Mouse (Mus musculus): Measurements from ENCODE around the gene Fbxo31.

Fbxo31 gene

GRCm38 (mm10) chr8:121588750-121589149 lies 10.1 kb upstream of the Fbxo31 start:
- DNase-seq (ENCODE audit: low read depth): no peak

GRCm38 (mm10) chr8:121585159-121585825 lies 6.7 kb upstream of the Fbxo31 start:
- peak; percentile 100 for DNase-seq (ENCODE audit: low read depth)

- DNase-seq (ENCODE audit: low read depth): peak; percentile 44
These were observed 6.1 kb upstream of the Fbxo31 start for GRCm38 (mm10) chr8:121584730-121585129.

- no peak for DNase-seq (ENCODE audit: low read depth)
These were observed 5.0 kb upstream of the Fbxo31 start for GRCm38 (mm10) chr8:121583653-121584052.

GRCm38 (mm10) chr8:121580465-121580864 lies 1.9 kb upstream of the Fbxo31 start:
- no peak for DNase-seq (ENCODE audit: low read depth)

GRCm38 (mm10) chr8:121577751-121578675 lies 593 bp downstream of the Fbxo31 start:
- no peak for DNase-seq (ENCODE audit: low read depth)

GRCm38 (mm10) chr8:121575661-121576060 lies 2.9 kb downstream of the Fbxo31 start:
- peak; percentile 4 for DNase-seq (ENCODE audit: low read depth)

- no peak for DNase-seq (ENCODE audit: low read depth)
These were observed 5.3 kb downstream of the Fbxo31 start for GRCm38 (mm10) chr8:121573275-121573674.

GRCm38 (mm10) chr8:121572121-121572520 lies 6.5 kb downstream of the Fbxo31 start:
- DNase-seq (ENCODE audit: low read depth): no peak

- DNase-seq (ENCODE audit: low read depth): no peak
These were observed 7.8 kb downstream of the Fbxo31 start for GRCm38 (mm10) chr8:121570801-121571200.

- DNase-seq (ENCODE audit: low read depth): no peak
These were observed 8.3 kb downstream of the Fbxo31 start for GRCm38 (mm10) chr8:121570335-121570734.

GRCm38 (mm10) chr8:121568321-121568720 lies 10.3 kb downstream of the Fbxo31 start:
- no peak for DNase-seq (ENCODE audit: low read depth)

- DNase-seq (ENCODE audit: low read depth): no peak
These were observed 14.9 kb downstream of the Fbxo31 start for GRCm38 (mm10) chr8:121563701-121564100.

GRCm38 (mm10) chr8:121562941-121563351 lies 15.7 kb downstream of the Fbxo31 start:
- DNase-seq (ENCODE audit: low read depth): no peak

- DNase-seq (ENCODE audit: low read depth): no peak
These were observed 16.8 kb downstream of the Fbxo31 start for GRCm38 (mm10) chr8:121561636-121562345.

GRCm38 (mm10) chr8:121560432-121561100 lies 18.0 kb downstream of the Fbxo31 start:
- DNase-seq (ENCODE audit: low read depth): no peak

GRCm38 (mm10) chr8:121559801-121560200 lies 18.8 kb downstream of the Fbxo31 start:
- DNase-seq (ENCODE audit: low read depth): no peak

- DNase-seq (ENCODE audit: low read depth): no peak
These were observed 20.1 kb downstream of the Fbxo31 start for GRCm38 (mm10) chr8:121558538-121558937.

- DNase-seq (ENCODE audit: low read depth): no peak
These were observed 20.9 kb downstream of the Fbxo31 start for GRCm38 (mm10) chr8:121557746-121558145.

- no peak for DNase-seq (ENCODE audit: low read depth)
These were observed 24.7 kb downstream of the Fbxo31 start for GRCm38 (mm10) chr8:121553831-121554475.

- no peak for DNase-seq (ENCODE audit: low read depth)
These were observed 26.1 kb downstream of the Fbxo31 start for GRCm38 (mm10) chr8:121552506-121552905.
